Mouse (Mus musculus): Measurements from ENCODE around the gene Gm8909. TPM values are rescaled to one million over a fixed set of nuclear protein-coding genes. Genes with fewer than 3 reads are reported as not detected.
"Not testable (repeated sequence)": the region's sequence is repeated elsewhere in the genome, so short reads cannot be mapped to it uniquely, and the experiment has no call there.

The Gm8909 gene
- total RNA-seq (2021) = not detected
- long read RNA-seq, experiment 1 = 0 reads
- long read RNA-seq, experiment 2 = 0 reads

DNA sequence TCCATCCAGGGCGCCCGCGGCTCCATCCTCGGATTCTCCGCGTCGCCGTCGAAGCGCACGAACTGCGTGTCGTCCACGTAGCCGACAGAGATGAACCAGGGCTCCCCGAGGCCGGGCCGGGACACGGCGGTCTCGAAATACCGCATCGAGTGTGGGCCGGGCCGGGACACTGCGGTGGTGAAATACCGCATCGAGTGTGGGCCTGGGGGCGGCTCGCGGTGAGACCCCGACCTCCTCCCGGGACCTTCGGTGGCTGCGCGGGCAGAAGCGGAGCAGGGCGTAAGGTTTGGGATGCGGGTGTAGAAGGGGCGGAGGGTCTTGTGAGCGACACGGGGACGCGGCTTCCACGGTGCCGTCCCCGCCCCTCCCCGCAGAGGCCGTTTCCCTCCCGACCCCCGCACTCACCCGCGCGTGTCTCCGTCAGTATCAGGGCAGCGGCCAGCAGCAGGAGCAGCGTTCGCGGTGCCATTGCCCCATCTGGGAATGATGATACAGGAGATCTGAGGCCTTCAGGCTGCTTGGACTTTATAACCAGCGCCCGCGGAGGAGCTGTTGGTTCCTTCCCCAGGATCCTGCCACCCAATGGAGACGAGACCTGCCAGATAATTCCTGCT, at the start of gene Gm8909:
Gm8909 (minus strand) TSS at position 499 of the 614 bp plus-strand sequence.
- no peak for DNase-seq (ENCODE audit: low spot score in 2 of 2)

DNA sequence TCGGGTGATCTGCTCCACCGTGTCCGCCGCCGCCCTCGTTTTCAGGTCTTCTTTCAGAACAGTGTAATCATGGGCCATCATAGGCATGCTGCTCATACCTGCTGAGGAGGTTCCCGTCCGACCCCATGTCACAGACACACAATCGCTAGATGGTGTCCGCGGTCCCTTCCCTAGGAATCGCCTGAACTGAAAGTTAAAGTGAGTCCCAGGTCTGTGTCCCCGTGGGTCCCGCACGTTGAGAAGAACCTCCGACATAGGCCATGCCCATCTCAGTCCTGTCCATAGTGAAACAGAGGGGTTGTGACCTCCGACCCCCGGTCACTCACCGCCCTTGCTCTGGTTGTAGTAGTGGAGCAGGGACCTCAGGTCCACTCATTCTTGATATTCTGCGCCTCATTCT, 47.2 kb upstream of the Gm8909 start:
- no peak for DNase-seq (ENCODE audit: low spot score in 2 of 2)

DNA sequence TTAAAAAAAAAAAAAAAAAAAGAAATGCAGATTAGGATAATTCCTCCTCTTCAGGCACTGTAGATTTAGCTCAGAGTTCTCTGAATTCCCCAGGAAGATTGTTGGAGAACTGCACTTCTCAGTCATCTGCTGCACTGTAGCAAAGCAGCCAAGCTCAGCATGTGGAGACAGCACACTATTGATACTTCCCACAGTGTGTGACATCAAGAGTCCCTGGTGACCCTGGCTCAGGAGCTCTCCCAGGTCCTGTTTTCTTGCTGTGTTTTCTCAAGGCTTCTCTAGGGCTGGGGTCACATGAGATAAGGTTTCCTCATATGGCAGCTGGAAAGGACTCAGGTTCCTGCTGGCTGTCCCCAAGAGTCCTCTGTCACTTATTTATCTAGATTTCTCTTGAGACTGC, 38.5 kb upstream of the Gm8909 start:
- no peak for DNase-seq (ENCODE audit: low spot score in 2 of 2)

DNA sequence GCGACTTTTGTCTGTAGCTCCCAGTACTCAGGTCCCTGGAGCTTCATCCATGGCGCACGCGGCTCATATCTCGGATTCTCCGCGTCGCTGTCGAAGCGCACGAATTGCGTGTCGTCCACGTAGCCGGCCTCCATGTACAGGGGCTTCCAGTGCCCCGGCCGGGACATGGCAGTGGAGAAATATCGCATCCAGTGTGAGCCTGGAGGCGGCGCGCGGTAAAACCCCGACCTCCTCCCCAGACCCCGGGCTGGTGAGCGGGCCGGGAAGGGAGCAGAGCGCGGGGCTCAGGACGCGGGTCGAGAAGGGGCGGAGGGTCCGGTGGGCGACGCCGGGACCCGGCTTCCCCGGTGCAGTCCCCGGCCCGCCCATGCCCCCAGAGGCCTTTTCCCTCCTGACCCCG, 37.5 kb upstream of the Gm8909 start:
- DNase-seq (ENCODE audit: low spot score in 2 of 2) = no peak

DNA sequence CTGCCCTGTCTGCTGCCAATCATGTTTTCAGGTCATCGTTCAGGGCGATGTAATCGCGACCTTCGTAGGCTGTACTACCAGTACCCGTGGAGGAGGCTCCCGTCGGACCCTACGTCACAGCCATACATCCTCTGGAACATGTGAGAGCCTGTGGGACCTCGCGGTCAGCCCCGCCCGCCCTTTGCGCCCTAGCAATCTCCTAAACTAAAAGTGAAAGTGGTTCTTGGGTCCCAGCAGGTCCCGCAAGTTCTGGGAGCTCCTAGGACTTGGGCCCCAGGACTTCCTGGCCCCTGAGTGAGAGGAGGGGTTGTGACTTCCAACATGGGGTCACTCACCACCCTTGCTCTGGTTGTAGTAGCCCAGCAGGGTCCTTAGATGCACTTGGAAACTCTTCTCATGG, 37.1 kb upstream of the Gm8909 start:
- DNase-seq (ENCODE audit: low spot score in 2 of 2) = no peak

DNA sequence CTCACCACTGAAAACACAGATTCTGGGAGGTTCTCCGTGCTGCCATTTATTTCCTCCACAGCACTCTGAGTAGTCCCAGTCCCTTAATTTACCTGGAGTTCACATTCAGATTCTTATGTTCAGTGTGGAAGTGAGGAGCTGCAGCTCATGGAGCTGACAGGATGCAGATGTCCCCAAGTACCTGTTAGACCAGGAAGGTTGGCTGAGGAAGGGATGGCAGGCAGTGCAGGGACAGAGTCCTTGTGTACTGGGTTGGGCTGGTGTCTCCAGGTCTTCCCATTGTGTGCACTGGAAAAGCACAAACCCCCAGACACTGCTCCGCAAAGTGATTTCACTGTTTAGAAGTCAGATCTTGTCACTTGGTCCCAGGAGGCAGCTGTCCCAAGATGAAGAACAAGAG, 33.5 kb upstream of the Gm8909 start:
- DNase-seq (ENCODE audit: low spot score in 2 of 2) = no peak

DNA sequence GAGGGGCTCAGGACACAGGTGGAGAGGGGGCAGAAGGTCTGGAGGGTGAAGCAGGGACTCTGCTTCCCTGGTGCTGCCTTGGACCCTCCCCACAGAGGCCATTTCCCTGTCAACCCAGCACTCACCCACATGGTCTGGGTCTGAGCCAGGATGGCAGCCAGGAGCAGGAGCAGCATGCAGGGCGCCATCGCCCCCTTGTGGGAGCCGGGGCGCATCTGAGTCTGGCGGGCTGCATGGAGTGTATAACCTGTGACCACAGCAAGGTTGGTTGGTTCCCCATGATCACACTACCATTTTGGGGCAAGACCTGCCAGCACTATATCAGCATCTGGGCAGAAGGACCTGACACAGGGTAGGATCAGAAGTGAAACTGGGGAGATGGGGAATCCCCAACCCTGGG, 30.0 kb upstream of the Gm8909 start:
- DNase-seq (ENCODE audit: low spot score in 2 of 2) = no peak

DNA sequence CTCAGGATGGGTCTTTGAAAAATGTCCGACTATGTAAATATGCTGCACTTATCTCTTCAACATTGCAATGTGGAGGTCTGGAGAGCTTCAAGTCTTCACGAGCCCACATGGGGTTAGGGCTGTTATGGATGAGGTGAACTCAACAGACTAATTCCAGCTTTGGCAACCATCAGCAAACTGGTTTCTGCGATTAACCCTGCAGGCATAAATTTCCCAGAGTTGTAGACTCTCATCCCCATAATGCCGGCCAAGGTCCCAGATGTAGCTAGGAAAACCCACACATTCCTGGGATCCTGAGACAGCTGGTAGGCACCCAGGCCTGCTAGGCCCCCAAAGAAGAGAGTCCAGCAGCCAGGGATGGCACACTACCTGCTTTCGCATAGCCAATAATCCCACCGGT, 26.1 kb upstream of the Gm8909 start:
- DNase-seq (ENCODE audit: low spot score in 2 of 2) = no peak

DNA sequence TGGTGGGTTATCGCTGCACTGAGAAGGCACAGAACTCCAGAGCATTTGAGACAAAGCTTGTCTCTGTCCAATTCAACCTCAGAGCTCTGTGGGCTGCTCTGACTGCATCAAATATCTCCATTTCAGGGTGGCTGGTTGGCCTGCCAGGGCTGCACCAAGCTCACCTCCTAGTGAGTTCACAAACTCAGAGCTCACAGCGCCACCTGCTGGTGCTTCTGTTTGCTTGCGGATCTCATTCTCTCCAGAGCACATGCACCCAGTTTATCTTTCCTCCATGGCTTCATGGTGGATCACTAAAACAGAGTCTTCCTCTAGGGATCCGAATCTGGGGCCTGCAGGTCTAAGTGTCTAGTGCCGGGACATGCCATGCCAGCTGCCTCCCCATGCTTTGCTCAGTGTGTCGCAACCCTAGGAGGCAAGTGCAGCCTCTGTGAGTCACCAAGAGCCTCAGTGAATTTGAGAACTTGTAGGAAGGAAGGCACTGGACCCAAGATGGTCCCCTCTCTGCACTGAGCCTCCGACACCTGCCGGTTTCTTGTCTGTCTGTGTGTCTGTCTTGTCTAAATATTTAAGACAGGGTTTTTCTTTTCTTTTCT, 25.3 kb upstream of the Gm8909 start:
- peak; percentile 31 to 63 for DNase-seq (ENCODE audit: low spot score in 2 of 2)

DNA sequence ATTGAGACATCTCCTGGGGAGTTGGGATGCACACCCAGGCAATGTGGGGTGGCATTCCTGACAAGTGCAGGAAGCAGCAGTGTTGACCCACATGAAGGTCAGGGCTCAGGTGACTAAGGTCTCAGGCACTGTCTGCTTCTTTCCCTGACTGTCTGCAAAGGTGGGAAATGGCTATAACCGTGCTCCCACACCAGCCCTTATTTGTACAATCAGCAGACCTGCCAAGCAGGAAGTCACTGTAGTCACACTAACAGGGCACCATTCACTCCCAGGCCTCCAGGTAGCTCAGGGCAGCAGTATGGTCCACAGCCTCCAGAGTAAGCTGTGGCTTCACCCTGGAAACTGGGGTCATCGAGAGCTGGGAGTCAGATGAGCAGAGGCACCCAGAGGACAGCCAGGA, 24.0 kb upstream of the Gm8909 start:
- DNase-seq (ENCODE audit: low spot score in 2 of 2) = no peak

DNA sequence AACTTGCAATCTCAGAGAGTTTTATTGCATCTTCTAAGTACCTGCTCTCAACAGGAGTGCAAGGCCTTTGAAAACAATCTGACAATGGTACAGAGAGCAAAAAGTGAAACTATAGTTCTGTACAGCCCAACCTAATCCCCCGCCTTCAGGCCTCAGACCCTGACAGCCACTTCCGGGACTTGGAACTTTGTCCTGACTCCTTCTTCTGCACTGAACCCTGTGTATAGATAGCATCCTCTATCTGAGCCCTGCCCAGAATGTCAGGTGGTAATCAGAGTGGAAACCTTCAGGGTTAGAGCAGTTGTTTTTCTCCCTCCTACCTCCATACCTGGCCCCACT, 21.8 kb upstream of the Gm8909 start, which contains the start of gene H2-T3:
H2-T3 (minus strand) TSS at position 119 of the 339 bp plus-strand sequence.
- DNase-seq (ENCODE audit: low spot score in 2 of 2) = no peak

DNA sequence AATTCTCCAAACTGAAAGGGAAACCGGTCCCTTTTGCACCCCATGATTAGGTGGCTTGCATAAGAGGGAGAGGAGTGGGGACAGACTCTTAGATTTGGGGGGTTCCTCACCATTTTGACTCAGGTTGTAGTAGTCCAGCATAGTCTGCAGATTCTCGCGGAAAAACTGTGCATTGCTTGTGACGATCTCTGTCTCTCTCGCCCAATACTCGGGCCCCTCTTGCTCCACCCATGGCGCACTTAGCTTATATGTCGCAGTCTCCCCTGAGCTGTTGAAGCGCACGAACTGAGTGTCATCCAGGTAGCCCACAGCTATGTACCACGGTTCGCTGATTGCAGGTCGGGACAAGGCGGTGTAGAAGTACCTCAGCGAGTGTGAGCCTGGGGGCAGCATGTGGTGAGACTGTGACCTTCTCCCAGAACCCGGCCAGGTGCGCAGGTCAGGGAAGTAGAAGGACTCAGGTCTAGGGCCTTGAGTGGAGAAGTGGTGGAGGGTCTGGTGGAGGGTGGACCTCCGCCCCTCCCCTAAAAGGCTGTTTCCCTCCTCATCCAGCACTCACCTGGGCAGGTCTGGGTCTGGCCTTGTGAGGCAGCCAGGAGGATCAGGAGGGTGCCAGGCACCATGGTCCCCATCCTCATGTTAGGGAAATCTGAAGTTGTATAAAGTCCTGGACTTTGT, 21.3 kb upstream of the Gm8909 start:
- no peak for DNase-seq (ENCODE audit: low spot score in 2 of 2)

DNA sequence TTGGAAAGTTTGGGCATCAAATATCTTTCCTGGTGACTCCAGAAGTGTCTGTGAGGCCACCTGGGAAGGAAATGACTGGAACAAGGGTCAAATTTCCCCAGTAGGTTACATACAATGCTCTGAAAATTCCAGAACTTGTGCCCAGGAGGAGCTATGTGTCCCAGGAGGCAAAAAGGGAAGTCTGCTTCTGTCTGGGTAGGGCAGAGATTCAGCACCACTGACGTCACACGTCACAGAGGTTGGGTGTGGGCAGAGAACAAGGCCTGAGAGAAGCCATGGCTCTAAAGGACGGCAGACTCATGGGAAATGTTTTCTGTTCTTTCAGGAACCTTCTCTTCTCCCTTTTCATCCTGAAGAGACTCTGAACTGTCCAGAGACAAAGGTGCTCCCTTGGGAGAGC, 19.2 kb upstream of the Gm8909 start:
- no peak for DNase-seq (ENCODE audit: low spot score in 2 of 2)

DNA sequence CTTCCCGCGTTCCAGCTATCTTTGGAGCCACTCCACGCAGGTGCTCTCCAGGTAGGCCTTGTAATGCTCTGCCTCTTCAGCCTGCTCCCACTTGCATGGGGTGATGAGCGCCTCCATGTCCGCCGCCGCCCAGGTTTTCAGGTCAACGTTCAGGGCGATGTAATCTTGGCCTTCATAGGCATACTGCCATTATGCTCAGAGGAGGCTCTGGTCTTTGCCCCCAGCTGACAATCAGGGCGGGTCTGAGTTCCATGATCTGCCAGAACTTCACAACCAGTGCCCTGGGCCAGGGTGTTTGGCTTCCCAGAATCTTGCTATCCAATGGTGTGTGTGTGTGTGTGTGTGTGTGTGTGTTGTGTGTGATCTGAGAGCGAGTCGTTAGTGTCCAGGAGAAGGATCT, 13.9 kb upstream of the Gm8909 start:
- no peak for DNase-seq (ENCODE audit: low spot score in 2 of 2)

DNA sequence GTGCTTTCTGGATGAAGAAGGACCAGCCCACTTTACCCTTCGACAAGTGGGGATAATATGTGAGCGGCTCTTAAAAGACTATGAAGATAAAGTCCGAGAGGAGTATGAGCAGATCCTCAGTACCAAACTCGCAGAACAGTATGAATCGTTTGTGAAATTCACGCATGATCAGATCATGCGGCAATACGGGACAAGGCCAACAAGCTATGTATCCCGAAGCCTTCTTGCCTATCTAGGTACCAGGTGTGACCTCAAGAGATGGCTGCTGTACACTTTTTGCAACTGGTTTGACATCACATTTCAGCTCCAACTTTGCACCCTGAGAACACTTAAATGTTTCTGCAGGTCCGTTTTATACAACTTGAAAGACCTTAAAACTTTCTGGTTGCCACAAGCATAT, 11.1 kb upstream of the Gm8909 start:
- DNase-seq (ENCODE audit: low spot score in 2 of 2) = not testable (repeated sequence)

DNA sequence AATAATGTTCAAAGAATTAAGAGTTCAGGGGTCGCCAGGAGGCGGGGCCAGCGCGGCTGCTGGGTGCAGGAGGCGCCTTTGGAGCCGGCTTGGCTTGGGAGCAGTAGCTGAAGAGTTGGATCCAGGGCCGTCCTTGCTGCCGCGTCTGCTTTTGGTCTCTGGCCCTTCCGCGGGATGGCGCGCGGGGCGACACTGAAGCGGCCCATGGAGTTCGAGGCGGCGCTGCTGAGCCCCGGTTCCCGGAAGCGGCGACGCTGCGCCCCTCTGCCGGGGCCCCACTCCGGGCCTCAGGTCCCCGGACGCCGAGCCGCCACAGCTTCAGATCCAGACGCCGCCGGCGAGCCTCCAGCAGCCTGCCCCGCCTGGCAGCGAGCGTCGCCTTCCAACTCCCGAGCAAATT, 10.6 kb upstream of the Gm8909 start:
- DNase-seq (ENCODE audit: low spot score in 2 of 2) = not testable (repeated sequence)

DNA sequence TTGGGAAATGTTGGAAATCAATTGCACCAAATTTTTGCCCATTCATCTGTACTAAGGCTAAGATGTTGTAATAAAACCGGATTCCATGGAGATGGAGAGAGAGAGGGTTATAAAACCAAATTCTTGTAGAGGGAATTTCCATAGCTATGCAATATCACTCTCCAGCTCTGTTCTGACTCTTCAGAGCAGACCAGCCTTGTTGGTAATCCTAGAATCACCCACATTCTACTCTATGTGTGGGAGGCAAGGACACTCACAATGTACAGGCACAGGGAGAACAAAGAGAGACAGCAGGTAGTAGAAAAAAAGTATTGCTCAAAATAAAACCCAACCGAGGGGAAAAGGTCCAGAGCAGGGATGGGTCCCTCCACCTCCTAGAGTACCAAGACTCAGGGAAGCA, 7.8 kb upstream of the Gm8909 start:
- not testable (repeated sequence) for DNase-seq (ENCODE audit: low spot score in 2 of 2)

DNA sequence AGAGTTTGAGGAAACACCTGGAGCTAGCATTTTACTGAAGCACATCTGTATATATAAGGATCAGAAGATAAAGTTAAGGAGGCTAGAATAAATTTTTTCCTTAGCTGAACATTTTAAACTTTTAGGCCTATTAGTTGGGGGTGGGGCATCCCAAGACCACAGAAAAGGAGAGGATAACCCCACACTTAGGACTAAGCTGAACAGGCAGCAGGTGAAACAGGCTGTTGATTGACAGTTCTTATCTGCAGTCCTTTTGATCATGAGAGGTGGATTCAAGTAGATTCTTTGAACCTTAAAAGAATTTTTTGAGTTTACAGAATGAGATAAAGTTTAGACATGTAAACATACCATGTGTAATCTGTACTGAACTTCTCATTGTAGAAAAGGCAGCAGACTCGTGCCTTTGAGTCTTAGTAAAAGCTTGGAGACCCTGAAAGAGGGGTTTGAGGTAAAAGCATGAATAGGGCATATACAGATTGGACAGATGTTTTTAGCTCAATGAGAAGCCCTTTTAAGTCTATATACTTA, 2.0 kb upstream of the Gm8909 start:
- no peak for DNase-seq (ENCODE audit: low spot score in 2 of 2)

DNA sequence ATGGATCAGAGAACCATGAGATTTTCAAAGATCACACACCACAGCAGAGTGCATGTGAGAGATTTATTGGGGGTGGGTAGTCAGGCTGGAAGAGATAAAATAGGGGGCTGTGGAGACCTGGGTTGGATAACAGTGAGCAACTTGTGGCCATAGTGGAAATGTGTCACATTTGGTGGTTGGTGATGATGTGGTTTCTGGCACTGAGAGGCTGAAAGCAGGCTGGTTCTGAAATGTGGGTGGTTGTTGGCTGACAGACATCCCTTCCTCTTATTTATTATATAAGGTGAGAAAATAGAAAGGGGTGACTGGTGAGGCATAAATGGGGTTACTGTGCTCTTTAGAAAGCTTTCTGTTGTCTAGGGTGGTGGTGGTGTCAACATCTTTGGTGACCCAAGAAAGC, 1.4 kb upstream of the Gm8909 start:
- no peak for DNase-seq (ENCODE audit: low spot score in 2 of 2)

DNA sequence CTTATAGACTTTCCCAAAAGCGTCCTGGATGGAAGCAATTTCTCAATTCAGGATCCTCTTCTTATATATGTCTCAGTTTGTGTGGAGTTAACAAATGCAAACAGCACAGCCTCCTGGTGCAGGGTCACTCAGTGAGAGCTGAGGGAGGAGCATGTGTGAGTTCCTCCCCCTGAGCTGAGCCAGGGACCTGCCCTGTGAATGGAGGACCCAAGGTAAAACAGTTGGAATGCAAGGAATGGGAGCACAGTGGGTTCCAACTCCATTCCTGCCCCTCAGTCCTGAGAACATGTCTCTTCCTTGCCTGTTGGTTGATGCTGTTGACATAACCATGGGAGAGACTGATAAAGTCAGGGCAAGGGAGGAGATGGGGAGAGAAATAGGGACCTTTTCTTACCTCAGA, 757 bp upstream of the Gm8909 start:
- DNase-seq (ENCODE audit: low spot score in 2 of 2) = not testable (repeated sequence)

DNA sequence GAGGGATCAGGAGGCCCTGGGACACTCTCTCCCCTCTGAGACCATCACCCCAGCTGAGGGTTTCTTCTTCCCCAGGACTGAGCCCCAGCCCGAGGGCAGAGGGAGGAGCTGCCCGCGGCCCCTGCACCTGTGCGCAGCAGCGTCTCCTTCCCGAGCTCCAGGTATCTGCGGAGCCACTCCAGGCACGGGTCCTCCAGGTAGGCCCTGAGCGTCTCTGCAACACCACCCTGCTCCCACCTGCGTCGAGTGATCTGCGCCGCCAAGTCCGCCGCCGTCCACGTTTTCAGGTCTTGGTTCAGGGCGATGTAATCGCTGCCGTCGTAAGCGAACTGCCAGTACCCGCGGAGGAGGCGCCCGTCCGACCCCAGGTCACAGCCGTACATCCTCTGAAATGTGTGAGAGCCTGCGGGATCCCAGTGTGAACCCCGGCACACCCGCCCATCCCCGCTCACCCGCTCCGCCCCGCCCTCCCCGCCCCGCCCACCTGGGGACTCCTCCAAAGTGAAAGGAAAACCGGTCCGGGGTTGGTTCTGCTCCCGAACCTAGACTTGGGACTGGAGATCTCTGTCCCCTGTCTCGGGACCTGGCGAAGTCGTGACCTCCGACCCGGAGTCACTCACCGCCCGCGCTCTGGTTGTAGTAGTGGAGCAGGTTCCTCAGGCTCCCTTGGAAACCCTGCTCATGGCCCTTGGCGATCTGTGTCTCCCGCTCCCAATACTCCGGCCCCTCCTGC, 865 bp downstream of the Gm8909 start:
- DNase-seq (ENCODE audit: low spot score in 2 of 2) = no peak

DNA sequence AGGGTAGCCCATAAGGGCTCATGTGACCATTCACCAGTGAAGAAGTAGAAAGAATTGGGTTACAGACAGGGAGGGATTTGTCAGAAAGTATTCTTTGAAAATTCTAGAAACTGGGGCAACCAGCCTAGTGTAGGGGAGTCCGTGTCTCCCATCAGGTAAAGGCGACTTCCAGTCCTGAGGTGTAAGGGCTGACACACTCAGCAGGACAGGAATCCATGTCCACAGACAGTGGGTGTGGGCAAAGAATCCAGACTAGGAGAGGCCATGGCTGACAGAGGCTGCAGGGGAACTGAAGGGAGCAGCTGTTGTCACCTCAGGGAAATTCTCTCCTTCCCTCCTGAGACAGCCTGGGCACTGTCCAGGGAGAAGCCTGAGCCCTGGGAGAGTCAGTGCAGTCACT, 1.4 kb downstream of the Gm8909 start:
- DNase-seq (ENCODE audit: low spot score in 2 of 2) = not testable (repeated sequence)

All from layer of hippocampus, postnatal 14 days (tissue).